8 mouse cellular contexts compared by ENCODE assay signal in genomic region chr11:76846878-76847222, GRCm38 (mm10). TPM values are rescaled to one million over a fixed set of nuclear protein-coding genes. Genes with fewer than 3 reads are reported as not detected.
DNase-seq lines count a peak whose midpoint lies in the region; ATAC-seq lines count a peak whose summit lies in the region.

Cpd (minus strand) TSS chr11:76847018.

- peak within 1 kb of the TSS; percentile 98 for H3K4me2 ChIP-seq in hindbrain, embryonic 14.5 days (replicated peaks)

- H3K4me3 ChIP-seq in hindbrain, embryonic 14.5 days (replicated peaks; ENCODE audit: low read length), result peak within 1 kb of the TSS; percentile 97

- peak within 1 kb of the TSS; percentile 91 for H3K27ac ChIP-seq in hindbrain, embryonic 14.5 days

- H3K36me3 ChIP-seq in hindbrain, embryonic 14.5 days (replicated peaks; ENCODE audit: control insufficient read depth, insufficient read depth), result no peaks in the 10 kb centered on the region

- DNase-seq in R1 (ENCODE audit: low read depth, low spot score), result peak; percentile 97
- DNase-seq in cerebellum, postnatal 25 days, result peak; percentile 96
- peak; percentile 87 to 94 for DNase-seq in frontal cortex, postnatal 25 days (ENCODE audit: low spot score in 2 of 2)
- peak; percentile 97 for DNase-seq in hindbrain, embryonic 14.5 days (ENCODE audit: low spot score)
- peak; percentile 95 to 96 for DNase-seq in layer of hippocampus, postnatal 36 days
- DNase-seq in lung, postnatal 36 days, result peak; percentile 99
- DNase-seq in retina, postnatal 1 day, result peak; percentile 98
- DNase-seq in urinary bladder, adult 18-20 months (ENCODE audit: low spot score in 2 of 2), result peak; percentile 90 to 95

- H3K4me1 ChIP-seq in hindbrain, embryonic 14.5 days (replicated peaks; ENCODE audit: control insufficient read depth, insufficient read depth, low read length), result peaks cover 35% of the 10 kb centered on the region

- H3K9me3 ChIP-seq in hindbrain, embryonic 14.5 days (ENCODE audit: control insufficient read depth, low read length), result no peaks in the 10 kb centered on the region

- WGBS in hindbrain, embryonic 14.5 days, result 0% methylated on average over 27 of the region's 29 CpGs

- H3K27me3 ChIP-seq in hindbrain, embryonic 14.5 days (ENCODE audit: control insufficient read depth, insufficient read depth, low read length), result no peaks in the 10 kb centered on the region

- H3K9ac ChIP-seq in hindbrain, embryonic 14.5 days, result peak within 1 kb of the TSS; percentile 92

- ATAC-seq in hindbrain, embryonic 14.5 days (ENCODE audit: low FRiP score), result peak; percentile 99

RNA-seq across cellular contexts. Expression of gene Cpd, which starts in this region (rescaled TPM):
- polyA plus RNA-seq in hindbrain, embryonic 14.5 days (2014; fragmentation: Nextera tagmentation; extraction: Ambion mirVana), result 12.7 TPM in 2 replicates
- total RNA-seq in layer of hippocampus, postnatal 36 days (2021), result 10 to 100 TPM; 61.8 to 67.7 TPM

Comparison
In these comparisons a context has a peak if more than half of its experiments do, and no peak if none do; other contexts are left out.
1. Peak in every context shown above with its lines: DNase-seq, ATAC-seq, H3K4me3 ChIP-seq and H3K27ac ChIP-seq.